Mouse (Mus musculus) Patski (cell line): ENCODE results near the gene Zscan26. TPM values are rescaled to one million over a fixed set of nuclear protein-coding genes. Genes with fewer than 3 reads are reported as not detected.
"Not testable (repeated sequence)": the region's sequence is repeated elsewhere in the genome, so short reads cannot be mapped to it uniquely, and the experiment has no call there.

Source experiments
- ATAC-seq: fragments of 100-300 bp; one replicate; pipeline ENCODE4 v1.8.0; 2021
- CTCF ChIA-PET: fragments of 350-600 bp; sonication (Branson Sonifier 250); formaldehyde crosslinking; loops from one replicate; lab custom pipeline; 2022; ENCODE audit warnings: inconsistent platforms; lab: Charles Lee
- POLR2A ChIA-PET: fragments of 350-600 bp; sonication (Branson Sonifier 250); formaldehyde crosslinking; loops from one replicate; lab custom pipeline; 2022; ENCODE audit warnings: antibody characterized with exemption, inconsistent platforms; lab: Charles Lee
- DNase-seq: peaks from one replicate; pipeline ENCODE4 v3.0.0-alpha.2; 2011; ENCODE audit warnings: low read depth, low spot score
- H3K27me3 ChIP-seq: fragments of 371-371 bp; one replicate; pipeline ENCODE4 v1.5.1; 2021
- CTCF ChIP-seq: fragments of 100-300 bp; IDR thresholded peaks from one replicate; pipeline ENCODE4 v1.5.1; 2021
- in situ Hi-C: fragments of 300-500 bp; cut with MboI; formaldehyde crosslinking; loops from 3 replicates; pipeline ENCODE4 v1.11.1; 2018; ENCODE audit warnings: low pct_unique_long_range_greater_than_20kb, mixed read lengths
- polyA plus RNA-seq: library from polyadenylated mRNA; unstranded; gene quantifications from one replicate; pipeline ENCODE4 v1.2.3, GENCODE M21; 2021

Gene Zscan26
- polyA plus RNA-seq: 25.5 TPM

DNA sequence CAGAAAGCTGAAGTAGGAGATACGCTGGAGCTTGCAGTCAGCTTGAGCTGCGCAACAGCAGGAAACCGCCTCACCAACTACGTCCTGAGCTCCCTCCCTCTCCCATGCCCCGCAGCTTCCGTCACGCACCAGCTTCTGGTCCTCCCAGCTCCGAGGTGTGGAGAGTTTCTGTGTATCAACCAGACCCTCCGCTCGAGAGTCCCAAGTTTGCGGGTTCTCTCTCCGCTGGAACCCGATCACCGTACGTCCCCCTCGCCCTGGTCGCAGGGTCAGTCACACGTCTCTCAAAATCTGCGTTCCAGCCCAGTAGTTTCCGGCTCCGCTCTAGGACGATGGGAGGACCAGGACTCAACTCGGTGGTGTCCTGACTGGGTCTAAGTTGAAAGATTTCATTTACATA, at the start of gene Zscan26:
TSS of gene Zscan26 (minus strand) at position 282 of the 400 bp plus-strand sequence.
- DNase-seq: peak; percentile 58
- no peaks in the 10 kb centered on the region for H3K27me3 ChIP-seq
- ATAC-seq: peak; percentile 94
- CTCF ChIA-PET: interaction anchor here (0.9 to 2.1 kb wide), 4 partner anchors 12 to 54 kb away, joined by 3 to 5 read pairs (median 4); partner anchors contain the start of gene Pgbd1
- in situ Hi-C loops: loop anchor here (10.0 kb wide), 1 partner anchor 49 kb away; the partner anchor contains the start of gene Zkscan3
- POLR2A ChIA-PET: interaction anchor here (1.2 kb wide), 1 partner anchor 51 kb away, joined by 9 read pairs; the partner anchor contains the start of gene Zkscan3
- TF ChIP-seq CTCF: no peak

GRCm38 (mm10) chr13:21502296-21502695, 48.8 kb upstream of the Zscan26 start:
- in situ Hi-C loops: no loop called here
- ChIA-PET CTCF (interaction anchor here (1.2 to 1.5 kb wide), 2 partner anchors 11 to 22 kb away, joined by 3 to 5 read pairs; no protein-coding TSS in a partner anchor), POLR2A (no interaction called here)
- no peak for DNase-seq
- TF ChIP-seq CTCF: no peak
- no peak for ATAC-seq
- H3K27me3 ChIP-seq: peaks cover 20% of the 10 kb centered on the region

DNA sequence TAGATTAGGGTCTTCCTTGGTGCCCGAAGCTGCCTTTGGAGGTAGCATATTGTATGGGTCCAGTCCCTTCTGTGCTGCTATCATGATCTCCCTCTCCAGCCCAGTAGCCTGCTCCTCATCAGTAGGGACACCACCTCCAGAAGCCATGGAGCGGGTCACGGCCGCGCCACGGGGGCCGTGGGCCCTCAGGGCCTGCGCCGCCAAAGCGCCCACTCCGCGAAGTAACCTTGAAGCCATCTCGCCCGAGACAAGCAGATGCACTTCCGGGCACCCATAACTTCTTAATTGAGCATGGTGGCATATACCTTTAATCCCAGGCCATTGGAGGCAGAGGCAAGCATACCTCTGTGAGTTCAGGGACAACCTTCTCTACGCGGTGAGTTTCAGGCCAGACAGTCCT, 47.7 kb upstream of the Zscan26 start, which contains the start of gene Gm11273:
TSS of gene Gm11273 (minus strand) at position 237 of the 400 bp plus-strand sequence.
- ATAC-seq, DNase-seq, CTCF ChIA-PET, POLR2A ChIA-PET, in situ Hi-C loops: not testable (repeated sequence)
- H3K27me3 ChIP-seq: peaks cover 20% of the 10 kb centered on the region

GRCm38 (mm10) chr13:21495080-21495479, 41.5 kb upstream of the Zscan26 start, which contains the start of gene AK157302:
TSS of gene AK157302 (plus strand) at chr13:21495223.
- ChIA-PET CTCF (no interaction called here), POLR2A (no interaction called here)

DNA sequence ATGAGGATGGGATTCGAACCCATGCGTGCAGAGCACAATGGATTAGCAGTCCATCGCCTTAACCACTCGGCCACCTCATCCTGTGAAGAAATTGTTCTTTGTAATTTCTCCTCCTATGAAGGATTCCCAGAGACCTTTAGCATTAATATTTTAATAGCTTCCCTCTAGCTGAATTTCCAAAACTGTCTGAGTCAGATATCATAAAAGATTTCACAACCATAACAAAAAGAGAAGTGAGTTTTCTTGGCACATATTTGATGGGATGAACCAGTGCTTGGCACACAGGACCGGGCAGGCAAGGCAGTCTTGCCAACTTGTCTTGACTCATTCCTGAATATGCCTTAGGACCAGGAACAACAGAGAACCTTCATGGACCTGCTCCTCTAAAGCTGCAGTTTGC, 39.3 kb upstream of the Zscan26 start:
- in situ Hi-C loops: no loop called here
- ATAC-seq: no peak
- peaks cover 8% of the 10 kb centered on the region for H3K27me3 ChIP-seq
- TF ChIP-seq CTCF: no peak
- ChIA-PET POLR2A (no interaction called here), CTCF (no interaction called here)
- no peak for DNase-seq

More at GRCm38 (mm10) chr13:21495080-21495479, 41.5 kb upstream of the Zscan26 start, which contains the start of gene AK157302:
- H3K27me3 ChIP-seq: peaks cover 15% of the 10 kb centered on the region
- ATAC-seq: no peak
- TF ChIP-seq CTCF: no peak
- no peak for DNase-seq
- in situ Hi-C loops: no loop called here

DNA sequence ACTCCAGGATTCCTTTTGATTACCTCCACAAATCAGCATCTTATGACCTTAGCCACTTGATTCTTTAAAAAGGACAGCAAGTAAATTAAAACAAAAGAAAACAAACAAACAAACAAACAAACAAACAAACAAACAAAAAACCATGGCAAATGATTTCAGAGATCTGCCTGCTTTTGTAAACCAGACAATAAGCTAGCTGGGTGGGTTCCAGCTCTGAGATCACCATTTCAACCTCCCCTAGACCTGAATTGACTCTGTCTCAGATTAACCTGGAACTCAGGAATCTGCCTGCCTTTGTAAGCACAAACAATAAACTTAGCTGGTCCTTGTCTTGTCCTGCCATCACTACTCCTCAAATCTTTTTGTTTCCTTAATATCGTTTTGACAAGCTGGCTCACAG, 33.4 kb upstream of the Zscan26 start:
- DNase-seq: no peak
- H3K27me3 ChIP-seq: peaks cover 4% of the 10 kb centered on the region
- ATAC-seq: no peak
- in situ Hi-C loops: no loop called here
- ChIA-PET POLR2A (no interaction called here), CTCF (no interaction called here)
- no peak for TF ChIP-seq CTCF

DNA sequence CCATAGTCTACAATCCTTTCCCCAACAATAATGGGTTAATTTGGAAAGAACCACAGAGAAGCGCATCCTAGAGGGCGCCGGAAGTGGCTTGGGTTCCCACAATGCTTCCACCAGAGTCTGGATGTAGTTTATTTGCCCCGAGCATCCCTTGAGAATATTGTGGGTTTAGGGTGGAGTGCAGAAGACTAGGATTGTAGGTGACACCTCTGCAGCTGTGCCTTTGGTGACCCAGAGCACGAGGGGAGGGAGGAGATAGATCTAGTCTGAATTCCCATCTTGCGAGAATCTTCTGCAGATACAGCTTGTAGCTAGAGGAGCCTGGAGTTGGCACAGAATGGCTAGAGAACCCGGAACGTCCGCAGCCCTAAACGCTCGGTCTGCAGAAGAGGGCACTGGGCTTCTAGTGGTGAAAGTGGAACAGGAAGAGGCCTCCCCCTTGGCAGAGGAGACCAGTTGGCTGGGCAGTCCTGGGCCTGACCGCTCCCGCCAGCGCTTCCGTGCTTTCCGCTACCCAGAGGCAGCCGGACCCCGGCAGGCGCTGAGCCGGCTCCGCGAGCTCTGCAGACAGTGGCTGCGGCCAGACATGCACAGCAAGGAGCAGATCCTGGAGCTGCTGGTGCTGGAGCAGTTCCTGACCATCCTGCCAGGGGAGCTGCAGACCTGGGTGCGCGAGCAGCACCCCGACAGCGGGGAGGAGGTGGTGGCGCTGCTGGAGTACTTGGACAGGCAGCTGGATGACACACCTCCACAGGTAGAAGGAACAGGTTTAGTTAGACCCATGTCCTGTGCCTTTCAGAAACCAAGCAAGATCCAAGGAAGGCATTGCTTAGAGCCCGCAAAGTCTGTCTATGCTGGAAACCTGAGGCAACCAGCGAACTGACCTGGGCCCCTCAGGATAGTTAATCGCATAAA, 25.5 kb upstream of the Zscan26 start, which contains the start of the genes Zkscan4 and Gm10065:
TSS of gene Zkscan4 (plus strand) at position 149 of the 912 bp plus-strand sequence.
TSS of gene Gm10065 (minus strand) at position 683 of the 912 bp plus-strand sequence.
- ATAC-seq (peak; percentile 89), DNase-seq (peak; percentile 4)

GRCm38 (mm10) chr13:21472427-21472826, 18.9 kb upstream of the Zscan26 start:
- DNase-seq: no peak
- peaks cover 22% of the 10 kb centered on the region for H3K27me3 ChIP-seq
- POLR2A ChIA-PET: no interaction called here
- CTCF ChIA-PET: no interaction called here
- no peak for TF ChIP-seq CTCF
- in situ Hi-C loops: no loop called here
- no peak for ATAC-seq

More for the DNA sequence above, 25.5 kb upstream of the Zscan26 start, which contains the start of the genes Zkscan4 and Gm10065:
- in situ Hi-C loops, POLR2A ChIA-PET, H3K27me3 ChIP-seq: not testable (repeated sequence)
- CTCF ChIA-PET: interaction anchor here (0.9 kb wide), 1 partner anchor 16 kb away, joined by 3 read pairs; no protein-coding TSS in a partner anchor

GRCm38 (mm10) chr13:21469097-21469496, 15.6 kb upstream of the Zscan26 start:
- CTCF ChIA-PET: no interaction called here
- POLR2A ChIA-PET: no interaction called here
- peaks cover 40% of the 10 kb centered on the region for H3K27me3 ChIP-seq
- ATAC-seq: no peak
- DNase-seq: no peak
- in situ Hi-C loops: no loop called here
- TF ChIP-seq CTCF: no peak

DNA sequence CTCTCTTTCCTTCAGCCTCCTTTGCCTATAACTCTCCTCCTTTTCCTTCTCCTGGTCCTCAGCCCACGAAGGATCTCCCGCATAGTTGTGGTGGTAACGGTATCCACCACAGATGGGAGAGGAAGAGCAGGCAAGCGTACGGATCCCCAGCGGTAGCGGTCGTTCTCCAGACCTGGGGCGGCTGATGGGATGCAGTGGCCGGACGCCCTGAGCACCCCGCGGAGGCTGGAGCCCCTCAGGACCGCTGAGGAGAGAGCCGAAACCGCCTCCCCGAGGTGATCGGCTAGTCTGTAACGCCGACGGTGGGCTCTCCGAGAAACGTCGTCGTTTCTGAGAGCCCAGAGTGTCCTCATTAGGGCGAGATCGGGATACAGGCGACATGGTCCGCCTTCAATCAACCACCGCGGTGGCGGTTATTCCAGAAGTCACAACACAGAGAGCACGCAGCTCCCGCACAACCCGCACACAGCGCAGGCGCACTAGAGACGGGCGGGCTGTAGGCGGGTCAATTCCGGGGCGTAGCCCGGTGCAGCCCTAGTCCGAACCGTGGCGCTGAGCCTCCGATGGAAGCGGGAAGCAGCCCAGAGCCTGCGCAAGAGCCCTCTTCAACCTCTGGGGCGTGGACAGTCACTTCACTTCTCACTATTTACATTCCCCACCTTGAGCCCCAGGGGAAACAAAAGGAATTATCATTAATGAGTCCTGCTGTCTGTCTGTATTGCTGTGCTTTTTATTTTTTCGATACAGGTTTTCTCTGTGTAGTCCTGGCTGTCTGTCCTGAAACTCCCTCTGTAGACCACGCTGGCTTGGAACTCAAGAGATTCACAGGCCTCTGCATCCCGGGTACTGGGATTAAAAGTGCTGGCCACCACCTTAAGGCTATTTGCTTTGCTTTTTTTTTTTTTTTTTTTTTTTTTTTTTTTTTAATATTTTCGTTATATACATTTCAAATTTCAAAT, 14.8 kb upstream of the Zscan26 start, which contains the start of gene Nkapl:
TSS of gene Nkapl (minus strand) at position 449 of the 959 bp plus-strand sequence.
- ChIA-PET CTCF (no interaction called here), POLR2A (no interaction called here)
- H3K27me3 ChIP-seq: peaks cover 40% of the 10 kb centered on the region
- DNase-seq (no peak), ATAC-seq (peak; percentile 93)
- no peak for TF ChIP-seq CTCF
- in situ Hi-C loops: no loop called here
